Mouse (Mus musculus) CD8-positive naive resting alpha-beta T cell, adult 2 months (primary cell): ENCODE measurements around the gene Plekhg6.

ENCODE experiments used
- DNase-seq, 2 experiments: peaks; one replicate each; pipeline ENCODE4 v3.0.0; 2022; ENCODE audit warnings: low read depth in 2 of 2, low spot score in 2 of 2

Plekhg6 gene

GRCm38 (mm10) chr6:125380372-125381360 lies at the start of gene Plekhg6:
TSS of gene Plekhg6 (minus strand) at chr6:125380793.
- no peak for DNase-seq

GRCm38 (mm10) chr6:125429741-125430140 lies 49.1 kb upstream of the Plekhg6 start:
- no peak for DNase-seq

GRCm38 (mm10) chr6:125426383-125427360 lies 46.1 kb upstream of the Plekhg6 start:
- DNase-seq = peak; percentile 69 to 79

- peak in 1 of 2 experiments; percentile 15 for DNase-seq
Measured at GRCm38 (mm10) chr6:125425205-125426090, 44.9 kb upstream of the Plekhg6 start.

- no peak for DNase-seq
Measured at GRCm38 (mm10) chr6:125424156-125424555, 43.6 kb upstream of the Plekhg6 start.

- DNase-seq = no peak
Measured at GRCm38 (mm10) chr6:125423507-125423906, 42.9 kb upstream of the Plekhg6 start.

- DNase-seq = no peak
Measured at GRCm38 (mm10) chr6:125423099-125423498, 42.5 kb upstream of the Plekhg6 start.

GRCm38 (mm10) chr6:125422051-125422822 lies 41.6 kb upstream of the Plekhg6 start:
- DNase-seq = peak; percentile 40 to 52

GRCm38 (mm10) chr6:125420458-125421063 lies 40.0 kb upstream of the Plekhg6 start:
- no peak for DNase-seq

- DNase-seq = peak; percentile 72 to 76
Measured at GRCm38 (mm10) chr6:125418744-125419143, 38.2 kb upstream of the Plekhg6 start.

- DNase-seq = no peak
Measured at GRCm38 (mm10) chr6:125413326-125413725, 32.7 kb upstream of the Plekhg6 start.

GRCm38 (mm10) chr6:125411661-125412060 lies 31.1 kb upstream of the Plekhg6 start:
- no peak for DNase-seq

- no peak for DNase-seq
Measured at GRCm38 (mm10) chr6:125410995-125411547, 30.5 kb upstream of the Plekhg6 start.

- no peak for DNase-seq
Measured at GRCm38 (mm10) chr6:125410551-125410950, 30.0 kb upstream of the Plekhg6 start.

- no peak for DNase-seq
Measured at GRCm38 (mm10) chr6:125407657-125408056, 27.1 kb upstream of the Plekhg6 start.

- no peak for DNase-seq
Measured at GRCm38 (mm10) chr6:125407224-125407623, 26.6 kb upstream of the Plekhg6 start.

GRCm38 (mm10) chr6:125405461-125406382 lies 25.1 kb upstream of the Plekhg6 start:
- no peak for DNase-seq

GRCm38 (mm10) chr6:125389853-125390252 lies 9.3 kb upstream of the Plekhg6 start:
- no peak for DNase-seq
